Mouse (Mus musculus) neural tube, embryonic 14.5 days (tissue): ENCODE data around the gene Sf3b3. TPM values are rescaled to one million over a fixed set of nuclear protein-coding genes. Genes with fewer than 3 reads are reported as not detected.

Source experiments
- ATAC-seq: fragments of 200-750 bp; cut with Nextera tagmentation; 2 replicates; pipeline ENCODE4 v1.8.0; 2017; ENCODE audit warnings: low read depth, mild to moderate bottlenecking, moderate TSS enrichment, moderate library complexity
- H3K27ac ChIP-seq: fragments of 300-500 bp; sonication (generic); 2 replicates; pipeline ENCODE4 v1.5.1; 2014; ENCODE audit warnings: low read depth, mild to moderate bottlenecking, control low read depth, low read length, moderate library complexity, mixed read lengths
- H3K27me3 ChIP-seq: fragments of 300-500 bp; sonication (generic); 2 replicates; pipeline ENCODE4 v1.6.1; 2014; ENCODE audit warnings: low read length; ENCODE audit not compliant: control insufficient read depth, insufficient read depth
- H3K36me3 ChIP-seq: fragments of 300-500 bp; sonication (generic); 2 replicates; pipeline ENCODE4 v1.6.1; 2014; ENCODE audit warnings: low read length, mixed read lengths; ENCODE audit not compliant: control insufficient read depth, insufficient read depth
- H3K4me1 ChIP-seq: fragments of 300-500 bp; sonication (generic); 2 replicates; pipeline ENCODE4 v1.6.1; 2014; ENCODE audit warnings: low read length; ENCODE audit not compliant: control insufficient read depth, insufficient read depth
- H3K4me2 ChIP-seq: fragments of 300-500 bp; sonication (generic); 2 replicates; pipeline ENCODE4 v1.6.1; 2014; ENCODE audit warnings: mild to moderate bottlenecking, low read depth, low read length, control low read depth
- H3K4me3 ChIP-seq: fragments of 300-500 bp; sonication (generic); 2 replicates; pipeline ENCODE4 v1.5.1; 2014; ENCODE audit warnings: low read depth, low read length, control low read depth, mixed read lengths
- H3K9ac ChIP-seq: fragments of 300-500 bp; sonication (generic); replicated peaks from 2 replicates; pipeline ENCODE4 v1.6.1; 2014; ENCODE audit warnings: low read depth, mild to moderate bottlenecking, control low read depth, low read length, mixed read lengths
- H3K9me3 ChIP-seq: fragments of 300-500 bp; sonication (generic); 2 replicates; pipeline ENCODE4 v1.6.1; 2016; ENCODE audit warnings: low read length; ENCODE audit not compliant: control insufficient read depth
- WGBS: fragments of 180-500 bp; shearing (Covaris S2); extraction: QIAGEN DNeasy Blood & Tissue Kit; methylation state at CpG from one replicate; pipeline ENCODE4 v1.1.7; 2014; 5-methylcytosine and 5-hydroxymethylcytosine counted together
- polyA plus RNA-seq: library from polyadenylated mRNA; unstranded; fragments of >200 nt; fragmentation: Nextera tagmentation; extraction: Ambion mirVana; gene quantifications from 2 replicates; pipeline ENCODE4 v1.2.1, GENCODE M21; 2014

Sf3b3 gene
- polyA plus RNA-seq, 1 experiment from 2014 or later: 87.3 TPM

DNA sequence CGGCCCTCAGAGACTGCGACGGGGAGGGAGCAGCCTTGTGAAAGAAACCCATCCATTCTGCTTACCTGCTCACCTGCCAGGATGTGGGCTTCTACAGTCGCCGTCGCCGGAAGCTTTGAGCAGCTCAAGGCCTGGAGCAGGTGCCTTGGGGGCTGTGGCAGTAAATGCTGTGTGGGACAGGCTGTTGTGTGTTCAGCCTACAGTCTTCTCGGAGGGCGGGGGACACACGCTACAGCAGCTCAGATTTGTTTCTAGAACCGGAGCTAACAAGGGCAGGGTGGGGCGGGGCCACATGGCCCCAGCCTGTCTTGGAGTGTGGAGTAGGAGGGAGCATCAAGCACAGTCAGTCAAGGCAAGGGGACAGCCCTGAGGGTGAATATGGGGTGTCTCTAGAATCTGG, 40.9 kb downstream of the Sf3b3 start, which contains the start of gene Il34:
Il34 (minus strand) TSS at position 256 of the 400 bp plus-strand sequence.
- Histone ChIP-seq H3K9ac (no peak within 1 kb of the TSS), H3K36me3 (peaks cover 21% of the 10 kb centered on the region), H3K4me3 (no peak within 1 kb of the TSS), H3K4me1 (no peaks in the 10 kb centered on the region), H3K27me3 (no peaks in the 10 kb centered on the region), H3K4me2 (no peak within 1 kb of the TSS), H3K9me3 (no peaks in the 10 kb centered on the region), H3K27ac (no peak within 1 kb of the TSS)
- no peak for ATAC-seq
- 42% methylated on average over 12 of the region's 12 CpGs for WGBS

DNA sequence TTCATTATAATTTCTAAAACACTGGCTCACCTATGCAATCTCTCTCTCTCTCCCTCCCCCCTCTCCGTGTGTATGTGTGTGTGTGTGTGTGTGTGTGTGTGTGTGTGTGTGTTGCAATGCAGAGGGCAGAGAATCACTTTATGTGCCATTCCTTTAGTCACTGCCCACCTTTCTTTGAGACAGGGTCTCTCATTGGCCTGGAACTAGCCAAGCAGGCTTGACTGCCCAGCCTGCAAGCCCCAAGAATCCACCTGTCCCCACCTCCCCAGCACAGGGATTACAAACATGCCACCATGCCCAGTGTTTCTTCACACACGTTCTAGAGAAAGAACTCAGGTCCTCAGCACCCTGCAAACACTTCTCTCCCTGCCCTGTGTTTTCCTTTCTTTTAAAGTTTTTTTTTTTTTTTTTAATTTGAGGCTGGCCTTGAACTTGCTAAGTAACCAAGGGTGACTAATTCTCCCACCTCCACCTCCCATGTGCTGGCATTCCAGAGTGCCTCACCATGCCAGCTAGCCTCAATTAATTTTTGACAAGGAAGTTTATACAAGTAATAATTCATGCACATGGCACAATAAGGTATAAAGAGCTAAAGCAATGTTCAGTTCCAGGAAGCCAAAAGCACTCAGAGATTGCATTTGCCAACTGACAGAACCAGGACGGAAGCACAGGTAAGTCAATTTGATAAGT, 41.6 kb downstream of the Sf3b3 start:
- Histone ChIP-seq H3K36me3 (peaks cover 14% of the 10 kb centered on the region), H3K4me1 (no peaks in the 10 kb centered on the region), H3K4me3 (no peak overlapping the region), H3K27ac (no peak overlapping the region), H3K9ac (no peak overlapping the region), H3K4me2 (no peak overlapping the region), H3K9me3 (no peaks in the 10 kb centered on the region), H3K27me3 (no peaks in the 10 kb centered on the region)
- WGBS: 61% methylated on average over 2 of the region's 3 CpGs
- no peak for ATAC-seq

- Histone ChIP-seq H3K4me3 (no peak overlapping the region), H3K4me1 (no peaks in the 10 kb centered on the region), H3K36me3 (0 out of 2 replicates have a peak, but pooled peaks cover 2% of the 10 kb centered on the region), H3K4me2 (no peak overlapping the region), H3K9ac (no peak overlapping the region), H3K27ac (no peak overlapping the region), H3K27me3 (no peaks in the 10 kb centered on the region), H3K9me3 (no peaks in the 10 kb centered on the region)
- WGBS: 93% methylated on average over 9 of the region's 9 CpGs
- no peak for ATAC-seq
Observed at GRCm38 (mm10) chr8:110803856-110804255, 42.7 kb downstream of the Sf3b3 start.

- Histone ChIP-seq H3K27me3 (no peaks in the 10 kb centered on the region), H3K27ac (no peak overlapping the region), H3K36me3 (no peaks in the 10 kb centered on the region), H3K4me2 (no peak overlapping the region), H3K9ac (no peak overlapping the region), H3K4me3 (no peak overlapping the region), H3K9me3 (no peaks in the 10 kb centered on the region), H3K4me1 (no peaks in the 10 kb centered on the region)
- WGBS: 81% methylated on average over 5 of the region's 5 CpGs
- ATAC-seq: no peak
Observed at GRCm38 (mm10) chr8:110802988-110803387, 43.6 kb downstream of the Sf3b3 start.

GRCm38 (mm10) chr8:110797086-110797485, 49.5 kb downstream of the Sf3b3 start:
- WGBS: 96% methylated on average over 8 of the region's 8 CpGs
- H3K27ac ChIP-seq: no peak overlapping the region
- H3K36me3 ChIP-seq: no peaks in the 10 kb centered on the region
- H3K27me3 ChIP-seq: no peaks in the 10 kb centered on the region
- no peak overlapping the region for H3K4me3 ChIP-seq
- ATAC-seq: no peak
- H3K4me2 ChIP-seq: no peak overlapping the region
- no peak overlapping the region for H3K9ac ChIP-seq
- H3K9me3 ChIP-seq: no peaks in the 10 kb centered on the region
- no peaks in the 10 kb centered on the region for H3K4me1 ChIP-seq

DNA sequence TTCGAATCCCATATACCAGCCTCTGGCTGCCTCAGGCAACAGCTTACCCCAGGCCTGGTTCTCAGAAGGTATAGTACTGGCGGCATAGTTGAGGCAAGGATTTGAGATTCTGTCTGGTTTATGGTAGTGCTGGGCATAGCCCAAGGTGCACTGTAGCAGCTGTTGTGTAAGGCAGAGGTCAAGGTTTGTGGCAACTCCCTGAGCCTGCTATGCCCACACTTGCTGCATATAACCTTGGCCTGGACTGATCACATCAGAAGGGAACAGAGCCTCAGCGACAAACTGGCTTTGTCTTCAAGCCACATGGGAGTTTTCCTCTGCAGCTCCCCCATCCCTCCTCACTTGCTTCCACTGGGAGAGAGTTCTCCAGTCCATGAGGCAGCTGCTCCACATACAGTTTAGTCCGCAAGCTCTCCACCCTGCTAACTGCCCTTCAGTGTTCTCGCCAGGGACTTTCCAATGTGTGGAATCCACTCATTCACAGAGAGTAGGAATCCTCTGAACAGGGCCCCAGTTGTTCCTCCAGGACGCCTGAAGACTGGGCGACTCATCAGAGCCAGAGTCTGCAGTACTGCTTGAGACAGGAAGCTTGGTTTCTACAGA, 52.1 kb downstream of the Sf3b3 start:
- Histone ChIP-seq H3K27me3 (no peaks in the 10 kb centered on the region), H3K36me3 (no peaks in the 10 kb centered on the region), H3K4me2 (no peak overlapping the region), H3K9me3 (no peaks in the 10 kb centered on the region), H3K4me1 (no peaks in the 10 kb centered on the region), H3K27ac (no peak overlapping the region), H3K9ac (no peak overlapping the region), H3K4me3 (no peak overlapping the region)
- ATAC-seq: no peak
- 91% methylated on average over 7 of the region's 7 CpGs for WGBS

DNA sequence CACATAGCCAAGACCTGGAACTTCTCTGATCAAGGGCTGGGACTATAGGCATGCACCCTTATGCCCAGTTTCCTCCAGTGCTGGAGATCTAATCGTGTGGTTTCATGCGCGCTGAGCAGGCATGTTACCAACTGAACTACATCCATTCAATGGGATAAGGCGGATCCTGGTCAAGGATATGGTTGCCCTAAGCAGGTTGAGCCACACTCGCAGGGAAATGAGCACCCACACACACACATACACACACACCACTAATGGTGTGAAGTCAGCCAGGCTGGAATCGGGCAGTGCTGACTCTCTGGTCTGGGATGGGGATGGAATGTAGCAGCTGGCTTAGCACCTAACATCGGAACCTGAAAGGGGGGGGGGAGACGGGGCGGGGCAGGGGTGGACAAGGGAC, 52.7 kb downstream of the Sf3b3 start:
- no peak for ATAC-seq
- Histone ChIP-seq H3K9ac (no peak overlapping the region), H3K36me3 (no peaks in the 10 kb centered on the region), H3K4me2 (no peak overlapping the region), H3K9me3 (no peaks in the 10 kb centered on the region), H3K27ac (no peak overlapping the region), H3K27me3 (no peaks in the 10 kb centered on the region), H3K4me3 (no peak overlapping the region), H3K4me1 (no peaks in the 10 kb centered on the region)
- WGBS: 94% methylated on average over 9 of the region's 9 CpGs

GRCm38 (mm10) chr8:110793511-110793910, 53.1 kb downstream of the Sf3b3 start:
- H3K9me3 ChIP-seq: no peaks in the 10 kb centered on the region
- H3K36me3 ChIP-seq: no peaks in the 10 kb centered on the region
- no peak overlapping the region for H3K27ac ChIP-seq
- no peak for ATAC-seq
- H3K4me1 ChIP-seq: no peaks in the 10 kb centered on the region
- no peak overlapping the region for H3K4me2 ChIP-seq
- H3K27me3 ChIP-seq: no peaks in the 10 kb centered on the region
- 74% methylated on average over 9 of the region's 9 CpGs for WGBS
- no peak overlapping the region for H3K9ac ChIP-seq
- no peak overlapping the region for H3K4me3 ChIP-seq

DNA sequence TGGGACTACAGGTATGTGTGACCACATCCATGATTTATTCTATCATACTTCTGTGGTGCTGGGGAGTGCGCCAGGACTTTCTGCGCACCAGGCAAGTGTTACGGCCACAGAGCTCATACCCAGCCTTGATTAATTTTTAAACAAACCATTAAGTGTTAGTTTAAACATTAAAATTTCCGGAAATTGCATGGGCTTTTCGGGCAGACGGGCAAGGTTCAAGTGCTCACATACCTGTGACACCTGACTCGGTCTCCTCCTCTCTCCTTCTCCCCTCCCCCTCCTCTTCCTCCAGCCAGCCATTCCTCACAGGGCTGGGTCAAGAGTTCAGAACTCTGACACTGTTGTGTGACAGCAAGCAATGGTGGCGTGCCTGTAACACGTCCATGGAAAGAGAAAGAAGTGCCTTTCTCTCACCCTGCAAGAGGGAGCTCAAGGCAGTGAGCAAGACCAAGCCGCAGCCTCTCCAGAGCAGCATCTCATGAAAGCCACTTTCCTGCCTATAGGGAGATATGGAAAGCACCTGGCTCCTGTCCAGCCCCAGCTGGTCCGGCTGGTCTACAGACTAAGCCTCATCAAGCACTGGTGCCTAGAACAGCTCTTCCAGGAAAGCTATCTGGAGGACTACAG, 53.9 kb downstream of the Sf3b3 start:
- Histone ChIP-seq H3K27me3 (no peaks in the 10 kb centered on the region), H3K4me1 (no peaks in the 10 kb centered on the region), H3K9me3 (no peaks in the 10 kb centered on the region), H3K9ac (no peak overlapping the region), H3K4me3 (no peak overlapping the region), H3K27ac (no peak overlapping the region), H3K36me3 (no peaks in the 10 kb centered on the region), H3K4me2 (no peak overlapping the region)
- no peak for ATAC-seq
- 80% methylated on average over 11 of the region's 11 CpGs for WGBS
